Mouse (Mus musculus): ENCODE measurements around the gene Zscan10.
"Not testable (repeated sequence)": the region's sequence is repeated elsewhere in the genome, so short reads cannot be mapped to it uniquely, and the experiment has no call there.

Zscan10 gene

GRCm38 (mm10) chr17:23587253-23587652 is 13.4 kb upstream of the Zscan10 start:
- DNase-seq (ENCODE audit: low spot score in 2 of 2) = no peak

- DNase-seq (ENCODE audit: low spot score in 2 of 2) = peak; percentile 88 to 94
These were observed 8.3 kb upstream of the Zscan10 start for GRCm38 (mm10) chr17:23592208-23592925.

DNA sequence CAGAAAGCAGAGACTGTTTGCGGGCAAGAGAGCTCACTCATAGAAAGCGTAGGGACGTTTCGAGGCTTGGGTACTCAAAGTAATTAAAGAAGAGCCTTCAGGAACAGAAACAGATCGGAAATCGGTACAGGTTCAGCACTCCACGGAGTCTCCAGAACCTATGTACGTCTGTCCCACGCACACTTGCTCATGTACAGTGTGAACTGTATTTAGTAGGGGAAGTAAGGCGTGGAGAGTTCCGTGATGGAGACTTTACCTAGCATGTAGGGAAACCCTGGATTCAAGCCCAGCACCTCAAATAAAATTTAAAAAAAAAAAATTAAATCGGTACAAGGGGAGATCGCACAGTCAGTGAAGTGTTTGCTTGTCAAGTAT is 7.7 kb upstream of the Zscan10 start:
- DNase-seq (ENCODE audit: low spot score in 2 of 2) = no peak

- DNase-seq (ENCODE audit: low spot score in 2 of 2) = not testable (repeated sequence)
These were observed 5.5 kb upstream of the Zscan10 start for GRCm38 (mm10) chr17:23595139-23595538.

- peak; percentile 73 to 89 for DNase-seq (ENCODE audit: low spot score in 2 of 2)
These were observed 1.8 kb upstream of the Zscan10 start, which contains the start of gene Zfp13 for GRCm38 (mm10) chr17:23598582-23599552. Zfp13 (minus strand) TSS chr17:23599487.

GRCm38 (mm10) chr17:23599605-23600063 is 1.0 kb upstream of the Zscan10 start:
- no peak for DNase-seq (ENCODE audit: low spot score in 2 of 2)

DNA sequence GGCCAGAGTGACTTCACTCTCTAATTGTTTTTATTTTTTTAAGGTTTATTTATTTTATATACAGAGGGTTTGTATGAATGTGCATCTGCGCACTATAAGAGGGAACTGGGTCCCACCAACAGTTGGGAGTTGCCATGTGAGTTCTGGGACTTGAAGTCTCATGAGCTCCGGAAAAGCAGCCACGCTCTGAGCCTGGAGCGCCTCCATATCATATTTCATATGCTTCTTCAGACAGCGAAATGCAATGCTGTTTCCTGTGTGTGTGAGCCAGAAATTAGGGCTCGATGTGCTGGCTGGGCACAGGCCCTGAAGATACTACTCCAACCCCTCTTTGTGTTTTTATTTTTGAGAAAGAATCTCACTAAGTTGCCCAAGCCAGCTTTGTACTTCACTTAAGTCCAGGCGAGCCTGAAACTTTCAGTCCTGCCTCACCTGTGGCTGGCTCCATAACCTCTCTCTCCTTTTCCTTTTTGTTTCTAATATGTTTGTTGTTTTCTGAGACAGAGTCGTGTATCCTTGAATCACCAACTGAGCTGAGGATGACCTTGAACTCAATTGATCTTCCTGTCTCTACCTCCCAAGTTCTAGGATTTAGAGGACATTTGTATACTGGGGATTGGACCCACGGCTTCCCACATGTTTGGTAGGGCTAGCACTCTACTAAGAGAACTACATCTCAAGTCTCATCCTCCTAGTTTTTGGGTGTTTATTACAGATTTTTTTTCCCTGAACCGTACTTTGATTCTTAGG is 1.4 kb downstream of the Zscan10 start:
- DNase-seq (ENCODE audit: low spot score in 2 of 2) = no peak

DNA sequence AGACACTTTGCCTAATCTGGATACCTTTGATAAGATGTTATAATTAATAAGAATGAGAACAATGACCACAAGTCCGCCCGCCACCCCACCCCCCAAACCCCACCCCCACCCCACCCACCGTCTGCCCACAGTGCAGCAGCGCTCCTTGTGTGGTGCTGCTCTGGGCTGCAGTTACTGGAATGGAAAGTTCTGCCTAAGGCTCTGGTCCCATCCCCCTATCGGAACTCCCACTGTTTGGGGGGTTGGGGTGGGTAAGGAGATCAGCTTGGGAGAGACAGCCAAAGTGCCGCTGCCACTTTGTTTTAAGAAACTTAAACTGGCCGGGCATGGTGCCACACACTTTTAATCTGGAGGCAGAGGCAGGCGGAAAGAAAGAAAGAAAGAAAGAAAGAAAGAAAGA is 2.4 kb downstream of the Zscan10 start:
- no peak for DNase-seq (ENCODE audit: low spot score in 2 of 2)

GRCm38 (mm10) chr17:23603542-23603941 is 2.9 kb downstream of the Zscan10 start:
- no peak for DNase-seq (ENCODE audit: low spot score in 2 of 2)

- DNase-seq (ENCODE audit: low spot score in 2 of 2) = no peak
These were observed 3.7 kb downstream of the Zscan10 start for GRCm38 (mm10) chr17:23604394-23604793.

DNA sequence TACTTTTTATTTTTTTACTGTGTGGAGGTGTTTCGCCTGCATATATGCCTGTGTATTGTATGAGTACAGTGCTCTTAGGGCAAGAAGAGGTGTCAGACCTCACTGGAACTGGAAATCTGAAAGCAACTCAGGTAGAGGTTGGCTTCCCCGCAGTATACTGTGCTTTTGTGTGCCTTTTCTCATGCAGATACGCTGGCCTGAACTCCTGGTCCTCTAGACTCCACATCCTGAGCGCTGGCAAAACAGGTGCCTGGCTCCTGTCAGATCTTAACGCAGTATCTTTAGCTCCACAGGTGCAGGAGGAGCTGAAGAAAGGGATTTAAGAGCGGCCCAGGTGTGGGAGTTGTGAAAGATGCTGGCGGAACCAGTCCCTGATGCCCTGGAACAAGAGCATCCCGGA is 4.6 kb downstream of the Zscan10 start:
- DNase-seq (ENCODE audit: low spot score in 2 of 2) = no peak

DNA sequence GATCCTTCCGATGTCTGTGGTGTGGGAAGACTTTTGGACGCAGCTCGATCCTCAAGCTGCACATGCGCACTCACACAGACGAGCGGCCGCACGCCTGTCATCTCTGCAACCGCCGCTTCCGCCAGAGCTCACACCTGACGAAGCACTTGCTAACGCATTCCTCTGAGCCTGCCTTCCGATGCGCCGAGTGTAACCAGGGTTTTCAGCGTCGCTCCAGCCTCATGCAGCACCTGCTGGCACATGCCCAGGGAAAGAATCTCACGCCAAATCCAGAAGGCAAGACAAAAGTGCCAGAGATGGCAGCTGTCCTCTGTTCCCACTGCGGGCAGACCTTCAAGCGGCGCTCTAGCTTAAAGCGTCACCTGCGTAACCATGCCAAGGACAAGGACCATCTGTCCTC is 9.0 kb downstream of the Zscan10 start:
- no peak for DNase-seq (ENCODE audit: low spot score in 2 of 2)

GRCm38 (mm10) chr17:23610361-23610800 is 9.7 kb downstream of the Zscan10 start:
- DNase-seq (ENCODE audit: low spot score in 2 of 2) = peak; percentile 41 to 58

DNA sequence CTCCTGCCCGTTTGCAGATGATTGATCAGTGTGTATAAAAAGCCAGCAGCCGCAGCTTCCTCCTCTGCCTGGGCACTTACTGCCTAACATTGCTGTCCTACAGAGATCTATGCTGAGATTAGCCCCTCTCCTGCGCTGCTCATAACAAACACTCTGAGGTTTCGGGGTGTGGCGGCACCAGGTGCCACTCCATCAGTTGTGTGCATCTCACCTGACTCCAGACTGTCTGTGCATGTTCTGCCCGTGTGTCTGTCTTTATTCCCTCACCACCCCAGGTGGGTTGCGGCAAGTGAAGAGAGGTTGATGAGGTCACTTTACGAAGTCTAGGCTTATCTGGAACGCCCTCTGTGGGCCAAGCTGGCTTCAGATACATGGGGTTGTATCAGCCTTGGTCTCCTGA is 16.4 kb downstream of the Zscan10 start:
- DNase-seq (ENCODE audit: low spot score in 2 of 2) = no peak

DNA sequence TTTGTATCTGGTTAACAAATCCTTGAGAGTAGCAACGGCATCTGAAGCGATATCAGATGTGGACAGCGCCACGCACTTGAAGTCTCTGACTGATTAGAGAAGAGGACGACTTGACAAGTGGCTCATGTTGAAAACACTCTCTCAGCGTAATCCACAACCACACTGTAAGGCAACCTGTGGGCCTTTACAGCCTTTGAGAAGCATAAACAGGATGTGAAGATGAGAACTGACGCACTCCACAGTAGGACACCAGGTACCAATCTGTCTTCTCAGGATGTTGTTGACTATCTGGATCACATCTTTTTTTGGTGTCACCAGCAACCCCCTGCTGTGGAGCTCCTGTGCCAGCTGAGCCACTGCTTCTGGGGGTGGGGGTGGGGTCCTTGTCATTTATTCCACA is 19.7 kb downstream of the Zscan10 start:
- no peak for DNase-seq (ENCODE audit: low spot score in 2 of 2)

- DNase-seq (ENCODE audit: low spot score in 2 of 2) = no peak
These were observed 27.2 kb downstream of the Zscan10 start for GRCm38 (mm10) chr17:23627813-23628212.

GRCm38 (mm10) chr17:23630195-23631020 is 29.8 kb downstream of the Zscan10 start:
- DNase-seq (ENCODE audit: low spot score in 2 of 2) = peak; percentile 74 to 81

GRCm38 (mm10) chr17:23631241-23631640 is 30.6 kb downstream of the Zscan10 start:
- DNase-seq (ENCODE audit: low spot score in 2 of 2) = no peak

- DNase-seq (ENCODE audit: low spot score in 2 of 2) = no peak
These were observed 44.2 kb downstream of the Zscan10 start, which contains the start of gene Mmp25 for GRCm38 (mm10) chr17:23644613-23645495. Mmp25 (minus strand) TSS chr17:23645277.

DNA sequence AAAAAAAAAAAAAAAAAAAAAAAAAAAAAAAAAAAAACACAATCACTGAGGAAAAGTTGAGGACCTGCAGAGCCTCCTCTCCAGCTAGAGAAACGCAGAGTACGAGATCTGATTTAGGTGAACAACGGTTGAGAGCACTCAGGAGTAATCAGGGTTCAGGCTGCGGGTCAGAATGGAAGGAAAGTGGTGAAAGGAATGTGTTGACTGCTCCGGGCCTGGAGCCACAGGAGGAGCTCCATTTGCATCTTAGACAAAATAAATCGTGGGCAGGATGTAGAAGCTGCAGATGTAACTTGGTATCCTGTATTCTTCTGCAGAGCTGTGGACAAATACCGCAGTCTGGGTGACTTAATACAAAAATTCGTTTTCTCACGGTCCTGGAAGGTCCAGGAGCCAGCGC is 45.2 kb downstream of the Zscan10 start:
- no peak for DNase-seq (ENCODE audit: low spot score in 2 of 2)
